Mouse (Mus musculus): ENCODE measurements at regions not wholly inside any gene's neighbourhood (a gene's known extent, or its start where the extent isn't known, plus 50 kb on each side); places are given as distances from the start of the nearest gene placed in this dataset.

DNA sequence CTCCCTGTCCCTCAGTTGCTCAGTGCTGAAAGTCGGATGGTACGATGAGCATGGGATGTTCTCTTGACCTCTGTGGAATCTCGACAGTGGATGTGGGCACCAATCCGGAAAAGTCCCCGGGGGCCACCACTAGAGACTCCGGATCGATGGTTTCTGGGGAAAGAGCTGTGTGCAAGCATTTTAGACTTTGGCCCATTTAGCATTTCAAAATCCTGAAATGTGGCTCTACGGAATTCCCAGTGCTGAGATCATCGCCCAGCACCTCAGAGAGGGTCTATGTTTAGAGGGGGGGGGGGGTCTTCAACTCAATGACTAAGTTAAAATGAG is 68.6 kb downstream of the Tomm20 start:
- Histone ChIP-seq H3K4me1 (no peaks in the 10 kb centered on the region), H3K9ac (no peak overlapping the region), H3K27ac (no peak overlapping the region), H3K36me3 (ENCODE audit: poor library complexity, severe bottlenecking) (no peaks in the 10 kb centered on the region), H3K4me2 (no peak overlapping the region), H3K9me3 (replicated peaks) (no peaks in the 10 kb centered on the region), H3K4me3 (no peak overlapping the region), H3K27me3 (no peaks in the 10 kb centered on the region)
- 90% methylated on average over 9 of the region's 9 CpGs for WGBS
- ATAC-seq: no peak

DNA sequence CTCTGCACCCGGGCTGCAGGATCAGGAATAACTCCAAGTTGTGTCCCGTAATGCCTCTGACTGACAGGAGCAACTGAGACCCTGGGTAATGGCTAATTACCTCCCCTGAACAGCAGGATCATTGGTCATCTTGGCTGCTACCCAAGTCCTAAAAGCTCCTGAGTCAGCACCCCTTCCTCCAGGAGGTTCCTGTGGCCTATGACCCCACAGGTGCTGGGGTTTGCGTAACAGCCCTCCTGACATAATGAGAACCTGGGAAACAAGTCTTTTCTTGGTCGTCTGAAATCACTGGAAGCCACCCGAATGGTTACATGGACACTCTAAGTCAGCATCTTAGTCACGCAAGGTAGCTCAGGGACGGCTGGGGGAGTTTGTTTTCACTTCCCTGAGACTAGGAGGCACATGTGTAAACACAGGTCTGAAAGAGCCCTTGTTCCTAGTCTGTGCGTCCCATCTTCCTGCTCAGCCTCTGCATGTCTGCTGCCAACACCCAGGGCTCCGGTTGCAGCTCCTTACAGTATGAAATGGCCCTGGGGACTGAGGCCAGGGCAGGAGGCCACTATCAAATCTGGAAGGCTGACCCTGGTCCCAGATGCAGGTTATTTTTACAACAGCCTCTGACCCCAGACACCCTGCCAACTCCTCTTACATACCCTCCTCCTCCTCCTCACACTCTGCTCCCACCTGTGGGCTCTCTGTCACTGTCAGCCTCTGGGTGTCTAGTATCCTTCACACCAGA is 69.2 kb downstream of the Tomm20 start:
- Histone ChIP-seq H3K9me3 (replicated peaks) (no peaks in the 10 kb centered on the region), H3K27me3 (no peaks in the 10 kb centered on the region), H3K4me3 (no peak overlapping the region), H3K9ac (no peak overlapping the region), H3K36me3 (ENCODE audit: poor library complexity, severe bottlenecking) (no peaks in the 10 kb centered on the region), H3K4me1 (no peaks in the 10 kb centered on the region), H3K27ac (no peak overlapping the region), H3K4me2 (no peak overlapping the region)
- WGBS: 75% methylated on average over 9 of the region's 9 CpGs
- no peak for ATAC-seq

DNA sequence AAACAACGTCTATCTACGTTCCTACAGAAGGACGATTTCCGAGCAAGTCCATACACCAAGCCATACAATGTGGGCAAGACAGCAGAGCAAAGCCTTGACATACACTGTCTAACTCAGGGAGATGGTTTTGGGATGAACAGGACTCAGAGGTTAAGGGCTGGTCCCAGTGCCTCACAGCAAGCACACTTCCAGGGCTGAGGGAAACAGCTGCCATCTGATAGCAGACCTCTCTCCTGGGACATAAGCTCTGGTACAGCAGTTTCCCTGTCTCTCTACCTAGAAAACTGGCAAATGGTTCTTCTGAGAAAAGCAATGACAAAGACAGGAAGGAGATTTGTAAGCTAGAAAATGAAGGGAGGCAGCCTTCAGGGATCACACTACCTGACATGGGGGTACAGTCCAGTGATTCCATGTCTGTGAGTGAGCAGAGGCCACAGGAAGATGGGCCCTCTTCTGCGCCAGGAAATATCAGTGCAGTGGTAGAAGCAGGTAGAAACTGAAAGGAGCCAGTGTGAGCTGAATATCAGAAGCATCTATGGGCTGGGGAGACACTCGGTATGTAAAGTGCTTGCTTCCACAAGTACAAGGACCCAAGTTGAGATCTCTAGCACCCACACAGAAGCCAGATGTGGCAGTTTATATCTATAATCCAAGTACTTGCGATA is 70.0 kb downstream of the Tomm20 start:
- no peaks in the 10 kb centered on the region for H3K4me1 ChIP-seq
- no peaks in the 10 kb centered on the region for H3K27me3 ChIP-seq
- no peak overlapping the region for H3K9ac ChIP-seq
- no peak overlapping the region for H3K4me2 ChIP-seq
- 96% methylated on average over 7 of the region's 7 CpGs for WGBS
- ATAC-seq: no peak
- no peak overlapping the region for H3K4me3 ChIP-seq
- no peaks in the 10 kb centered on the region for H3K36me3 ChIP-seq (ENCODE audit: poor library complexity, severe bottlenecking)
- H3K9me3 ChIP-seq (replicated peaks): no peaks in the 10 kb centered on the region
- H3K27ac ChIP-seq: no peak overlapping the region

DNA sequence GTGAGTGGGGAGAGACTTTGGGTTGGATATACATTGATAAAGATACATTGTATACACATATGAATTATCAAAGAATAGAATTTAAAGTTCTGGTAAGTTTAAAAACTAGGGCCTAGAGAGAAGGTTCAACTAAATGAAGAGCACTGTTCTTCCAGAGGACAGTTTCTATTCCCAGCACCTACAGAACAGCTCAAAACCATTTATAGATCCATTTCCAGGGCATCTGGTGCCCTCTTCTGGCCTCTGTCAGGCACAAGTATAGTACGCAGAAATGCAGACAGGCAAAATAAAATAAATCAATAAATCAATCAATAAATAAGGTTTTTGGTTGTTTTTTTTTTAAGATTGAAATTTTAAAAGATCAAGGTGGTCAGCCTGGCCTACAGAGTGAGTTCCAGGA is 70.8 kb downstream of the Tomm20 start:
- H3K27me3 ChIP-seq: no peaks in the 10 kb centered on the region
- no peak overlapping the region for H3K27ac ChIP-seq
- H3K36me3 ChIP-seq (ENCODE audit: poor library complexity, severe bottlenecking): no peaks in the 10 kb centered on the region
- no peaks in the 10 kb centered on the region for H3K4me1 ChIP-seq
- no peak overlapping the region for H3K9ac ChIP-seq
- 97% methylated on average over 1 of the region's 1 CpGs for WGBS
- H3K4me2 ChIP-seq: no peak overlapping the region
- no peak for ATAC-seq
- H3K4me3 ChIP-seq: no peak overlapping the region
- no peaks in the 10 kb centered on the region for H3K9me3 ChIP-seq (replicated peaks)

DNA sequence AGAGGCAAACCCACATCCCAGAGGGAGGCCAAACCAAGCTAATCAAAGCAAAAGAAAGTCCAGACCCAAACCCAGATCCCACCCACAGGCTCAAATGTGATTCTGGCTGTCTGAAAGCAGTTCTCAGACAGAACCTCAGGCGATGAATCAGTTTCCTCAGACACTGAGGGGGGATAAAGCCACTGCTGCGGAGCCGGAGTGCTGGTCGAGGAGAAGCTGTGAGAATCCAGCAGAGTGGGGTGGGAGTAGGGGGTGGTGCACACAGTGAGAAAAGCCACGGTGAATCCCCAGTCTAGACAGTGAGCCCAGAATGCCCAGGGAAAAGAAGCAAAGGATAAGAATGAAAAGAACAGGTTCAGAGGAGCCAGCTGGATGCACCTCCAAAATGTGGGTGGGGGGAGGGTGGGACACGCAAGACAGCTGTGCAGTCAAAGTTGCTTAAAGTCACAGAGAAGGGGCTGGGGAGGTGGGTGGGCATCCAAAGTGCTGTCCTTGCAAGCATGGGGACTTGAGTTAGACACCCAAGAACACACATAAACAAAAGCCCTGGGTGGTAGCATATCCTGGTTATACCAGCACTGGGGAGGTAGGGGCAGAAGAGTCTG is 71.4 kb downstream of the Tomm20 start:
- H3K36me3 ChIP-seq (ENCODE audit: poor library complexity, severe bottlenecking): no peaks in the 10 kb centered on the region
- no peak for ATAC-seq
- H3K4me2 ChIP-seq: no peak overlapping the region
- H3K27me3 ChIP-seq: no peaks in the 10 kb centered on the region
- H3K27ac ChIP-seq: no peak overlapping the region
- WGBS: 88% methylated on average over 6 of the region's 6 CpGs
- H3K9ac ChIP-seq: no peak overlapping the region
- no peak overlapping the region for H3K4me3 ChIP-seq
- no peaks in the 10 kb centered on the region for H3K4me1 ChIP-seq
- H3K9me3 ChIP-seq (replicated peaks): no peaks in the 10 kb centered on the region

DNA sequence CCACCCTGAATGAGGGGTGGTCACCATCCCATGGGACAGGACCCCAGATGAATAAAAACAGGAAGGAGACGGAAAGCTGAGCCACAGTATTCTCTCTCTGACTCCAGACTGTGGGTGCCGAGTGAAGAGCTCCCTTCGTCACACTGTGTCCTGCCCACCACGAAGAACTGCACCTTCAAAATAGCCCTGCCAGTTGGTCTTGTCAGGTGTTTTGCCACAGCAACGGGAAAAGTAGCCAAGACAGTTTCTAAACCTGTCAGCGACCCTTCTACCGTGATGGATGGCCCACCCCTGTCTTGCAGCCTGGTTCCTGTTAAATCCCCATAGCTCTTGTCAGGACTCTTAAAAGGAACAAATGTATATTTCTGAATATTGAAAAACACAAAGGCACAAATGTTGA is 72.3 kb downstream of the Tomm20 start:
- H3K27me3 ChIP-seq: no peaks in the 10 kb centered on the region
- WGBS: 89% methylated on average over 7 of the region's 7 CpGs
- H3K4me3 ChIP-seq: no peak overlapping the region

DNA sequence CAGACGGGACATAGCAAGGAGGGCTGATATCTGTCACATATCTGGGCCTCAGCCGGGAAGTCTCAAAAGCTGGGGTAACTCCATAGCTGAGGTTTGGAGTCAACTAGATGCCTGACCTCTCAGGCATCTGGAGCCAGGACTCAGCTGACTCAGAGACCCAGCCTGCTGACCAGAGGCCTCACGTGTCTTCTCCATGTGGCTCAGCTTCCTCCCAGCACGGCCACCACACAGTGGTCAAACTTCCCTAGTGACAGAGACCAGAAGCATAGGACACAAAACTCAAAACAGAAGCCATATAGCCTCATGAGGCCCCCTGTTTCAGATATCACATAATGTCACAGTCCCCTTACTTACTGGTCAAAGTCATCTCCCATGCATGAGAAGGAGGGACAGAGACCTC is 73.1 kb downstream of the Tomm20 start:
- Histone ChIP-seq H3K4me1 (no peaks in the 10 kb centered on the region), H3K36me3 (ENCODE audit: poor library complexity, severe bottlenecking) (no peaks in the 10 kb centered on the region), H3K9ac (no peak overlapping the region), H3K9me3 (replicated peaks) (no peaks in the 10 kb centered on the region), H3K4me2 (no peak overlapping the region), H3K27me3 (no peaks in the 10 kb centered on the region), H3K27ac (no peak overlapping the region), H3K4me3 (no peak overlapping the region)
- ATAC-seq: no peak
- 92% methylated on average over 4 of the region's 4 CpGs for WGBS

More for the DNA sequence above, 72.3 kb downstream of the Tomm20 start:
- no peak overlapping the region for H3K9ac ChIP-seq
- no peak overlapping the region for H3K27ac ChIP-seq
- H3K36me3 ChIP-seq (ENCODE audit: poor library complexity, severe bottlenecking): no peaks in the 10 kb centered on the region
- no peak for ATAC-seq
- H3K4me1 ChIP-seq: no peaks in the 10 kb centered on the region
- no peak overlapping the region for H3K4me2 ChIP-seq
- no peaks in the 10 kb centered on the region for H3K9me3 ChIP-seq (replicated peaks)

DNA sequence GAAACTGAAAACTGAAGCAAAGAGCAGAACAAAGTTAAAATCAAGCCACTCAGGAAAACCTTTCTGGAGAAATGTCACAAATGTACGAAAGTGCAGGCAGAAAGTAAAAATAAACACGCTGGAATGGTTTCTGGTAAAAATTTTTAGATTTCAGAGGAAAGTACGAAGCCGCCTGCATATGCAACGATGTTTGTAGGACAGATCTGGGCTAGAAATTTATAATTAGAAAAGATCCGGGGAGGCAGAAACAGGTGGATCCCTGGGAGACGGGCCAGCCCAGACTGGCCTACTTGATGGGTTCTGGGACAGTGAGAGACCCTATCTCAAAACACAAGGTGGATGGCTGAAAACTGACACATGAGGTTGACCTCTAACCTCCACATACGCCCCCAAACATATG is 73.5 kb downstream of the Tomm20 start:
- Histone ChIP-seq H3K9me3 (replicated peaks) (no peaks in the 10 kb centered on the region), H3K4me3 (no peak overlapping the region), H3K9ac (no peak overlapping the region), H3K36me3 (ENCODE audit: poor library complexity, severe bottlenecking) (no peaks in the 10 kb centered on the region), H3K4me1 (no peaks in the 10 kb centered on the region), H3K27me3 (no peaks in the 10 kb centered on the region), H3K27ac (no peak overlapping the region), H3K4me2 (no peak overlapping the region)
- no peak for ATAC-seq
- 91% methylated on average over 8 of the region's 8 CpGs for WGBS

DNA sequence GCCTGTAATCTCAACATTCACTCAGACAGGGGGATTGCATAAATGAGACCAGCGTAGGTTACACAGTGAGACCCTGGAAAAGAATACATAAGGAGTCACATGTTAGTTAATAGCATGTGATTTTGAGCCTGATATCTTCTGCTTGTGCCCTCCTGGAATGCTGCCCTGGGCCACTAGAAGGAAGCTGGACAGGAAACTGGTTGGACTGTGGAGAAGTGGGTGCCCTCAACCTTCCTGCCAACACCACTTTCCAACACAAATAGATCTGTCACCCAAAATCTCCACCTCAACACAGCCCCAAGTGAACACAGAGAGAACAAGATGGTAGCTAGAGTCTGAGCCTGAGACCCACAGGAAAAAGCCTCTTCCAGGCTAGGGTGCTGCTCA is 76.2 kb downstream of the Tomm20 start:
- Histone ChIP-seq H3K27me3 (no peaks in the 10 kb centered on the region), H3K4me2 (no peak overlapping the region), H3K9me3 (replicated peaks) (no peaks in the 10 kb centered on the region), H3K9ac (no peak overlapping the region), H3K36me3 (ENCODE audit: poor library complexity, severe bottlenecking) (no peaks in the 10 kb centered on the region), H3K27ac (no peak overlapping the region), H3K4me1 (no peaks in the 10 kb centered on the region), H3K4me3 (no peak overlapping the region)
- no peak for ATAC-seq
- 88% methylated on average over 1 of the region's 1 CpGs for WGBS

DNA sequence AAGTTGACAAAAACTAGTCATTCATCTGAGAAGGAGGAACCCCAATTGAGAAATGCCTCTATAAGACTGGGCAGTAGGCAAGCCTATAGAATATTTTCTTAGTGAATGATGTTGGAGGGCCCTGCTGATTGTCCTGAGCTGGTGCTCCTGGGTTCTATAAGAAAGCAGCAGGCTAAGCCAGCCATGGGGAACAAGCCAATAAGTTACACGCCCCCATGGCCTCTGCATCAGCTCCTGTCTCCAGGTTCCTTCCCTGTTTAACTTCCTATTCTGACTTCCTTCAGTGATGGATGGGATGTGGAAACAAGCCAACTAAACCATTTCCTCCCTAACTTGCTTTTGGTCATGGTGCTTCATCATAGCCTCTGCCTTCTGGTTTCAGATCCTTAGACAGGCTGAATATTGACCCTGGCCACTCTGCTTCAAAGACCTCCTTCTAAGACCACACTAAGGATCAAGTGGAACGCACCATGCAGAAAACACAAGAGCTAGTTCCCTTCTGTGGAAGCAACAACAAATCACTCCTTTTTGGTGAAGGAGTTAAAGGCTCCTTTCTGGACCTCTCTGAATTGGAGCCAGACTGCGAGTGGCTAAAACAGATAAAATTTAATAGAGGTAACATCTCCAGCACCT is 76.7 kb downstream of the Tomm20 start:
- no peak for ATAC-seq

DNA sequence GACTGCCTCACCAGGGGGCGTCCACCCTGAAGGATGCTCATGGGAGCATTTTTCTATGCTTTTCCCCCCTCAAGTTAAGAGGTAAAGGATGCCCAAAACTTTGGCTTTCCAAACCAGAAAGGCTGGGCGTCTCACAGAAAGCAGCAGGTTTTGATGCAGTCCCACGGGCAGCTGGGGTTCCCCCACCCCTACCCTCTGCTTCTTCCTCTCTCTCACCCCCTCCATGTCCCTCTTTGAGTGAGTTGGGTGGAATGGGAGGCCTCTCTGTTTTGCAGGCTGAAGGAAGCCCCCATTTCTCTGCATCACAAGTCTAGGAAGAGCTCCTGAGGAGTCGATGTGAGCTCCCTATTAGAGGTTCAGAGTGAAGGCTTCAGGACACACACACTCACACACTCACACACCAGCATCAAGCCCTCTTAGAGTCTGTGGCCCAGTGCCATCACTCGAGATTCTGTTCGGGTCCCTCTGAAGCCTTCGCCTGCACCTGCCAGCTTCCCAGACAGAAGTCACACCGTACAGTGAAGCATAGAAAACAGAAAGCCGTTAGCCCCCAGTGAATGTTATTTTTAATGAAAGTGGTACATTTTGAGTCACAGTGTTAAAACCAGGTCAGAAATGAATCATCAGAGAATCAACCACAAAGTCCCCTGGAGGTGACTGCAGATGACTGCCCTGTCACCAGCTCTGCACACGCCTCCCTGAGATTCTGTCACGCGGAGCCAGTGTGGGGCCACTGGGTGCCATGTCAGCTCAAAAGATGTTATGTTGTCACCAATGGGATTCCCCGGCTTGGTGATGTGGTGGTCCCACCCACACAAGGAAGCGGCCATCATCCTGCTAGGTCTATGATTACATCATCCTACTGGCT is 78.3 kb downstream of the Tomm20 start:
- no peak overlapping the region for H3K4me2 ChIP-seq
- H3K9ac ChIP-seq: no peak overlapping the region
- no peak overlapping the region for H3K4me3 ChIP-seq
- no peaks in the 10 kb centered on the region for H3K4me1 ChIP-seq
- H3K27me3 ChIP-seq: no peaks in the 10 kb centered on the region
- ATAC-seq: no peak
- WGBS: 86% methylated on average over 14 of the region's 14 CpGs
- no peaks in the 10 kb centered on the region for H3K9me3 ChIP-seq (replicated peaks)
- no peak overlapping the region for H3K27ac ChIP-seq
- H3K36me3 ChIP-seq (ENCODE audit: poor library complexity, severe bottlenecking): no peaks in the 10 kb centered on the region

More for the DNA sequence above, 76.7 kb downstream of the Tomm20 start:
- H3K4me3 ChIP-seq: no peak overlapping the region
- H3K36me3 ChIP-seq (ENCODE audit: poor library complexity, severe bottlenecking): no peaks in the 10 kb centered on the region
- H3K9me3 ChIP-seq (replicated peaks): no peaks in the 10 kb centered on the region
- H3K27me3 ChIP-seq: no peaks in the 10 kb centered on the region
- 88% methylated on average over 3 of the region's 3 CpGs for WGBS
- no peak overlapping the region for H3K27ac ChIP-seq
- no peaks in the 10 kb centered on the region for H3K4me1 ChIP-seq
- H3K4me2 ChIP-seq: no peak overlapping the region
- no peak overlapping the region for H3K9ac ChIP-seq
